Comparison of ENCODE assay signal across 20 mouse cellular contexts in the genomic region with DNA sequence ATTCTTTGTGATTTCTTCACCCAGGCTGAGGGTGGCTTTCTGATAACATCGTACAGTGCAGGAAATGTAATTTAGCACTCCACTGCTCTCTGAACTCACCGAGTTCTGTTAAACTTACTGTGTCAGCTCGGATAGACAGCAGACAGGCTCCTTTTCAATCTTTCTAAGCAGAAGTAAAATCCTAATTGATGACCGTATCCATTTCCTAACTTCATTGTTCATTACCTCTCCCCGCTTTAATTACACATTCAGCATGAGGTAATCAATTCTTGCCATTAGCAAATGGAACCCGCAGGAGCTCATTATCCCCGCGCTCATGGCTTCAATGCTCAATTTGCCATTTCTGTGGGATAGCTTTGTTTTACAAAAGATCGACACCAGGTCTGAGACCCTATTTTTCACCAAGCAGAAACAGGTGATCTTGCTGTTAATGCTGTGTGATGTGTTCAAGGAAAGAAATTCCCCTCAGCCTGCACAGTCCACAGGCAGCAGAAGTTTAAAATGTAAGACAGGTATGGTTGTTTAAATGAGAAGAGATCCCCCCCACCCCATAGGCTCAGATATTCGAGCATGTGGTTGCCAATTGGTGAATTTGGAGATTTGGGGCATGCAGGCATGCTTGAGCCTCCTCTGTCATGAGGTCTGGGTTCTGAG.
DNase-seq lines count a peak whose midpoint lies in the region; ATAC-seq lines count a peak whose summit lies in the region.
"Had no signal": no experiment of that assay in that cellular context is flagged by ENCODE, and none has a peak within 500 bp of the region (broad histone marks: within the 10 kb centered on the region; RNA-seq: fewer than 3 reads in every experiment).

No protein-coding gene starts in this region.

- no peak overlapping the region for H3K4me3 ChIP-seq in midbrain, embryonic 14.5 days (replicated peaks; ENCODE audit: low read depth, low read length)
- H3K4me3 ChIP-seq in midbrain, embryonic 11.5 days (ENCODE audit: low read depth, low read length), result no peak overlapping the region
- H3K4me3 ChIP-seq in forebrain, embryonic 16.5 days (replicated peaks; ENCODE audit: low read length), result no peak overlapping the region
- no peak overlapping the region for H3K4me3 ChIP-seq in midbrain, embryonic 16.5 days (ENCODE audit: low read depth, low read length)
- H3K4me3 ChIP-seq: embryonic facial prominence, embryonic 15.5 days; gastrocnemius, adult 2 months; heart, embryonic 13.5 days had no signal

- no peaks in the 10 kb centered on the region for H3K36me3 ChIP-seq in midbrain, embryonic 14.5 days (ENCODE audit: control insufficient read depth, insufficient read depth, low read length)
- H3K36me3 ChIP-seq in midbrain, embryonic 11.5 days (ENCODE audit: control insufficient read depth, insufficient read depth, low read length), result no peaks in the 10 kb centered on the region
- no peaks in the 10 kb centered on the region for H3K36me3 ChIP-seq in forebrain, embryonic 16.5 days (ENCODE audit: control insufficient read depth, insufficient read depth)
- no peaks in the 10 kb centered on the region for H3K36me3 ChIP-seq in midbrain, embryonic 16.5 days (ENCODE audit: control insufficient read depth, insufficient read depth, low read length)
- H3K36me3 ChIP-seq: embryonic facial prominence, embryonic 15.5 days; heart, embryonic 13.5 days had no signal

- no peak for ATAC-seq in midbrain, embryonic 14.5 days (ENCODE audit: low FRiP score, low TSS enrichment)
- no peak for ATAC-seq in midbrain, embryonic 11.5 days (ENCODE audit: low FRiP score)
- ATAC-seq in forebrain, embryonic 16.5 days, result peak; percentile 54; the same call in 1 of the 2 replicates
- no peak for ATAC-seq in midbrain, embryonic 16.5 days
- ATAC-seq: intestine, postnatal 0 days had no signal

- no peaks in the 10 kb centered on the region for H3K27me3 ChIP-seq in midbrain, embryonic 14.5 days (ENCODE audit: control insufficient read depth, insufficient read depth, low read length)
- no peaks in the 10 kb centered on the region for H3K27me3 ChIP-seq in midbrain, embryonic 11.5 days (ENCODE audit: control insufficient read depth, insufficient read depth, low read length)
- H3K27me3 ChIP-seq in forebrain, embryonic 16.5 days (replicated peaks; ENCODE audit: control insufficient read depth, insufficient read depth, low read length), result no peaks in the 10 kb centered on the region
- no peaks in the 10 kb centered on the region for H3K27me3 ChIP-seq in midbrain, embryonic 16.5 days (ENCODE audit: control insufficient read depth, insufficient read depth, low read depth, low read length)
- H3K27me3 ChIP-seq: embryonic facial prominence, embryonic 15.5 days; heart, embryonic 13.5 days had no signal

- DNase-seq in midbrain, embryonic 14.5 days, result peak; percentile 40
- no peak for DNase-seq in midbrain, embryonic 11.5 days (ENCODE audit: low spot score, missing footprints)
- no peak for DNase-seq in layer of hippocampus, adult 9-10 months (ENCODE audit: low spot score)
- DNase-seq in kidney, postnatal 4 days, result no peak
- DNase-seq in adrenal gland, adult 2 months, result no peak
- DNase-seq: adrenal gland, postnatal 36 days; cerebellum, adult 9-11 months; embryo, embryonic 11 days; gastrocnemius, adult 2 months; heart, postnatal 36 days; kidney, postnatal 36 days; left cerebral cortex, postnatal 4 days; lung, embryonic 14.5 days; thymus, adult 18-20 months had no signal

- no peak overlapping the region for H3K27ac ChIP-seq in midbrain, embryonic 14.5 days (replicated peaks; ENCODE audit: low read depth, low read length)
- H3K27ac ChIP-seq in midbrain, embryonic 11.5 days (ENCODE audit: low read depth, low read length), result no peak overlapping the region
- no peak overlapping the region for H3K27ac ChIP-seq in forebrain, embryonic 16.5 days (ENCODE audit: low read length)
- no peak overlapping the region for H3K27ac ChIP-seq in midbrain, embryonic 16.5 days (ENCODE audit: low read length)
- H3K27ac ChIP-seq: embryonic facial prominence, embryonic 15.5 days; gastrocnemius, adult 2 months; heart, embryonic 13.5 days had no signal

- 0 out of 2 replicates have a peak, but pooled peaks cover 5% of the 10 kb centered on the region for H3K4me1 ChIP-seq in midbrain, embryonic 14.5 days (ENCODE audit: control insufficient read depth, insufficient read depth, low read length)
- peaks cover 4% of the 10 kb centered on the region; the same call in 1 of the 2 replicates for H3K4me1 ChIP-seq in midbrain, embryonic 11.5 days (ENCODE audit: control insufficient read depth, insufficient read depth, low read length)
- H3K4me1 ChIP-seq in forebrain, embryonic 16.5 days (replicated peaks; ENCODE audit: control insufficient read depth, insufficient read depth, low read length), result peaks cover 15% of the 10 kb centered on the region
- no peaks in the 10 kb centered on the region for H3K4me1 ChIP-seq in midbrain, embryonic 16.5 days (ENCODE audit: control insufficient read depth, insufficient read depth, low read length)
- H3K4me1 ChIP-seq: embryonic facial prominence, embryonic 15.5 days had no signal

- H3K4me2 ChIP-seq in midbrain, embryonic 14.5 days (ENCODE audit: low read length), result 0 out of 2 replicates have a peak overlapping the region, but pooled peaks have one; percentile 10
- H3K4me2 ChIP-seq in midbrain, embryonic 11.5 days, result no peak overlapping the region
- peak overlapping the region; percentile 34 for H3K4me2 ChIP-seq in forebrain, embryonic 16.5 days (ENCODE audit: low read length)
- H3K4me2 ChIP-seq in midbrain, embryonic 16.5 days (ENCODE audit: low read length), result peak overlapping the region; percentile 13
- H3K4me2 ChIP-seq: embryonic facial prominence, embryonic 15.5 days; heart, embryonic 13.5 days; liver, embryonic 11.5 days; lung, embryonic 14.5 days had no signal

- no peaks in the 10 kb centered on the region for H3K9me3 ChIP-seq in midbrain, embryonic 14.5 days (ENCODE audit: control insufficient read depth, low read length)
- H3K9me3 ChIP-seq in midbrain, embryonic 11.5 days (ENCODE audit: control insufficient read depth, low read length), result no peaks in the 10 kb centered on the region
- no peaks in the 10 kb centered on the region for H3K9me3 ChIP-seq in forebrain, embryonic 16.5 days (ENCODE audit: control insufficient read depth, low read length)
- no peaks in the 10 kb centered on the region for H3K9me3 ChIP-seq in midbrain, embryonic 16.5 days (replicated peaks; ENCODE audit: control insufficient read depth, low read length, poor library complexity, severe bottlenecking)
- H3K9me3 ChIP-seq: embryonic facial prominence, embryonic 15.5 days; heart, embryonic 13.5 days had no signal

- 29% methylated on average over 10 of the region's 10 CpGs for WGBS in midbrain, embryonic 14.5 days
- WGBS in midbrain, embryonic 11.5 days, result 38% methylated on average over 10 of the region's 10 CpGs
- WGBS in forebrain, embryonic 16.5 days, result 5% methylated on average over 10 of the region's 10 CpGs
- 23% methylated on average over 10 of the region's 10 CpGs for WGBS in midbrain, embryonic 16.5 days

- no peak overlapping the region for H3K9ac ChIP-seq in midbrain, embryonic 14.5 days (replicated peaks; ENCODE audit: low read length)
- no peak overlapping the region for H3K9ac ChIP-seq in midbrain, embryonic 11.5 days (ENCODE audit: low read length)
- H3K9ac ChIP-seq in forebrain, embryonic 16.5 days (replicated peaks; ENCODE audit: low read depth, low read length), result no peak overlapping the region
- no peak overlapping the region for H3K9ac ChIP-seq in midbrain, embryonic 16.5 days (ENCODE audit: low read depth, low read length)
- H3K9ac ChIP-seq: embryonic facial prominence, embryonic 15.5 days; heart, embryonic 13.5 days; lung, embryonic 14.5 days had no signal
